Mouse (Mus musculus): ENCODE measurements at regions not wholly inside any gene's neighbourhood (a gene's known extent, or its start where the extent isn't known, plus 50 kb on each side); places are given as distances from the start of the nearest gene placed in this dataset.
A peak's percentile ranks its signal among the peaks of the same experiment; 100 is the strongest.

GRCm38 (mm10) chr5:29870537-29870936 lies 134.8 kb upstream of the Gm5129 start:
- no peaks in the 10 kb centered on the region for H3K36me3 ChIP-seq (ENCODE audit: control insufficient read depth, insufficient read depth, low read length, poor library complexity, severe bottlenecking)
- no peak for DNase-seq (ENCODE audit: low read depth, low spot score)
- no peaks in the 10 kb centered on the region for H3K27me3 ChIP-seq (ENCODE audit: control insufficient read depth, insufficient read depth, low read length, poor library complexity, severe bottlenecking)

- no peak for DNase-seq (ENCODE audit: low read depth, low spot score)
- Histone ChIP-seq H3K36me3 (ENCODE audit: control insufficient read depth, insufficient read depth, low read length, poor library complexity, severe bottlenecking) (no peaks in the 10 kb centered on the region), H3K27me3 (ENCODE audit: control insufficient read depth, insufficient read depth, low read length, poor library complexity, severe bottlenecking) (no peaks in the 10 kb centered on the region)
These were observed 137.5 kb upstream of the Il6 start for GRCm38 (mm10) chr5:29875451-29875850.

- DNase-seq (ENCODE audit: low read depth, low spot score): no peak
- Histone ChIP-seq H3K36me3 (ENCODE audit: control insufficient read depth, insufficient read depth, low read length, poor library complexity, severe bottlenecking) (no peaks in the 10 kb centered on the region), H3K27me3 (ENCODE audit: control insufficient read depth, insufficient read depth, low read length, poor library complexity, severe bottlenecking) (no peaks in the 10 kb centered on the region)
These were observed 125.6 kb upstream of the Il6 start for GRCm38 (mm10) chr5:29887267-29887841.

GRCm38 (mm10) chr5:29892344-29892743 lies 120.6 kb upstream of the Il6 start:
- no peak for DNase-seq (ENCODE audit: low read depth, low spot score)
- H3K27me3 ChIP-seq (ENCODE audit: control insufficient read depth, insufficient read depth, low read length, poor library complexity, severe bottlenecking): no peaks in the 10 kb centered on the region
- H3K36me3 ChIP-seq (ENCODE audit: control insufficient read depth, insufficient read depth, low read length, poor library complexity, severe bottlenecking): no peaks in the 10 kb centered on the region

GRCm38 (mm10) chr5:29892861-29893260 lies 120.1 kb upstream of the Il6 start:
- no peaks in the 10 kb centered on the region for H3K27me3 ChIP-seq (ENCODE audit: control insufficient read depth, insufficient read depth, low read length, poor library complexity, severe bottlenecking)
- DNase-seq (ENCODE audit: low read depth, low spot score): peak; percentile 53
- no peaks in the 10 kb centered on the region for H3K36me3 ChIP-seq (ENCODE audit: control insufficient read depth, insufficient read depth, low read length, poor library complexity, severe bottlenecking)

- Histone ChIP-seq H3K36me3 (ENCODE audit: control insufficient read depth, insufficient read depth, low read length, poor library complexity, severe bottlenecking) (no peaks in the 10 kb centered on the region), H3K27me3 (ENCODE audit: control insufficient read depth, insufficient read depth, low read length, poor library complexity, severe bottlenecking) (no peaks in the 10 kb centered on the region)
- DNase-seq (ENCODE audit: low read depth, low spot score): no peak
These were observed 119.1 kb upstream of the Il6 start for GRCm38 (mm10) chr5:29893829-29894228.

GRCm38 (mm10) chr5:29894606-29895595 lies 118.0 kb upstream of the Il6 start:
- H3K36me3 ChIP-seq (ENCODE audit: control insufficient read depth, insufficient read depth, low read length, poor library complexity, severe bottlenecking): no peaks in the 10 kb centered on the region
- peak; percentile 39 for DNase-seq (ENCODE audit: low read depth, low spot score)
- no peaks in the 10 kb centered on the region for H3K27me3 ChIP-seq (ENCODE audit: control insufficient read depth, insufficient read depth, low read length, poor library complexity, severe bottlenecking)

- no peaks in the 10 kb centered on the region for H3K27me3 ChIP-seq (ENCODE audit: control insufficient read depth, insufficient read depth, low read length, poor library complexity, severe bottlenecking)
- H3K36me3 ChIP-seq (ENCODE audit: control insufficient read depth, insufficient read depth, low read length, poor library complexity, severe bottlenecking): no peaks in the 10 kb centered on the region
- no peak for DNase-seq (ENCODE audit: low read depth, low spot score)
These were observed 115.3 kb upstream of the Il6 start for GRCm38 (mm10) chr5:29897617-29898016.

- no peaks in the 10 kb centered on the region for H3K36me3 ChIP-seq (ENCODE audit: control insufficient read depth, insufficient read depth, low read length, poor library complexity, severe bottlenecking)
- no peak for DNase-seq (ENCODE audit: low read depth, low spot score)
- H3K27me3 ChIP-seq (ENCODE audit: control insufficient read depth, insufficient read depth, low read length, poor library complexity, severe bottlenecking): no peaks in the 10 kb centered on the region
These were observed 111.2 kb upstream of the Il6 start for GRCm38 (mm10) chr5:29901716-29902115.

GRCm38 (mm10) chr5:29920295-29920694 lies 92.6 kb upstream of the Il6 start:
- H3K27me3 ChIP-seq (ENCODE audit: control insufficient read depth, insufficient read depth, low read length, poor library complexity, severe bottlenecking): no peaks in the 10 kb centered on the region
- DNase-seq (ENCODE audit: low read depth, low spot score): no peak
- no peaks in the 10 kb centered on the region for H3K36me3 ChIP-seq (ENCODE audit: control insufficient read depth, insufficient read depth, low read length, poor library complexity, severe bottlenecking)

GRCm38 (mm10) chr5:29925527-29925926 lies 87.4 kb upstream of the Il6 start:
- Histone ChIP-seq H3K27me3 (ENCODE audit: control insufficient read depth, insufficient read depth, low read length, poor library complexity, severe bottlenecking) (no peaks in the 10 kb centered on the region), H3K36me3 (ENCODE audit: control insufficient read depth, insufficient read depth, low read length, poor library complexity, severe bottlenecking) (no peaks in the 10 kb centered on the region)
- DNase-seq (ENCODE audit: low read depth, low spot score): no peak

GRCm38 (mm10) chr5:29927594-29927993 lies 85.3 kb upstream of the Il6 start:
- no peak for DNase-seq (ENCODE audit: low read depth, low spot score)
- Histone ChIP-seq H3K27me3 (ENCODE audit: control insufficient read depth, insufficient read depth, low read length, poor library complexity, severe bottlenecking) (no peaks in the 10 kb centered on the region), H3K36me3 (ENCODE audit: control insufficient read depth, insufficient read depth, low read length, poor library complexity, severe bottlenecking) (no peaks in the 10 kb centered on the region)

GRCm38 (mm10) chr5:29929381-29929780 lies 83.5 kb upstream of the Il6 start:
- no peak for DNase-seq (ENCODE audit: low read depth, low spot score)
- H3K27me3 ChIP-seq (ENCODE audit: control insufficient read depth, insufficient read depth, low read length, poor library complexity, severe bottlenecking): no peaks in the 10 kb centered on the region

GRCm38 (mm10) chr5:29947225-29947624 lies 65.7 kb upstream of the Il6 start:
- peak; percentile 20 for DNase-seq (ENCODE audit: low read depth, low spot score)
- H3K36me3 ChIP-seq (ENCODE audit: control insufficient read depth, insufficient read depth, low read length, poor library complexity, severe bottlenecking): no peaks in the 10 kb centered on the region
- no peaks in the 10 kb centered on the region for H3K27me3 ChIP-seq (ENCODE audit: control insufficient read depth, insufficient read depth, low read length, poor library complexity, severe bottlenecking)

More at GRCm38 (mm10) chr5:29929381-29929780, 83.5 kb upstream of the Il6 start:
- H3K36me3 ChIP-seq (ENCODE audit: control insufficient read depth, insufficient read depth, low read length, poor library complexity, severe bottlenecking): no peaks in the 10 kb centered on the region

- DNase-seq (ENCODE audit: low read depth, low spot score): peak; percentile 56
- Histone ChIP-seq H3K27me3 (ENCODE audit: control insufficient read depth, insufficient read depth, low read length, poor library complexity, severe bottlenecking) (no peaks in the 10 kb centered on the region), H3K36me3 (ENCODE audit: control insufficient read depth, insufficient read depth, low read length, poor library complexity, severe bottlenecking) (no peaks in the 10 kb centered on the region)
These were observed 64.8 kb upstream of the Il6 start for GRCm38 (mm10) chr5:29948161-29948560.
